Mouse (Mus musculus): ENCODE data around the gene Babam2. TPM values are rescaled to one million over a fixed set of nuclear protein-coding genes. Genes with fewer than 3 reads are reported as not detected.

The Babam2 gene
- polyA plus RNA-seq (2016; fragmentation: Nextera tagmentation; extraction: Ambion mirVana) = 35.7 and 37.0 TPM in 2 replicates

DNA sequence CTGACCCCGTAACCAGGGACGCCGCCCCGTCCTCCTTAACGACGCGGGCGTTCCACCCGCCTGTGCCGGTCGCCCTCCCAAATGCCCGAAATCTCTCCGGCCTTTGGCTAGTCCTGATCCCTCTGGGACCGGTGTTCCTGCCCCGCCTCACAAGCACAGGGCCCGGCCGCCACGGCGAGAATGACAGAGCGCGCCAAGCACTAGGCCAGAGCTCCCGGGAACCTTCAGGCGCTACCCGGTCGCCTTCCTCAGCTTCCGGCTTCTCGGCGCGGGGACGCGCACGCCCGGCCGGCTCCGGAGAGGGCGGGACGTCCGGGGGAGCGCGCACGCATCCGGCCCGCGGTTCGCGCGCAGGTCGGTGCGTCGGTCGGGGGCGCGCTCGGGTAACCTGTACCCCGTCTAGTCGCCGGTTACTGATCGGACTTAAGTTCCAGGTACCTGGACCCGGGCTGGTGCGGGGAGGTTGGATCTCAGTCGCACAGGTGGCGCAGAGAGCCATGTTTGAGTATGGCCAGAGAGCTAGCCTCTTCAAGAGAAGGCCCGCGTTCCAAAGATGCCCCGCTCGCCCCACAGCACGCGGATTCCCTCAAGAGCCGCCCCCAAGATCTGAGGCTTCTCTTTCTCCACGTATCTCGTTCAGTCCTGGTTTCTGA lies at the start of gene Babam2:
TSS of gene Babam2 (plus strand) at position 41 of the 653 bp plus-strand sequence.
- H3K4me1 ChIP-seq = peaks cover 9% of the 10 kb centered on the region
- peak within 1 kb of the TSS; percentile 92 for H3K27ac ChIP-seq
- no peaks in the 10 kb centered on the region for H3K9me3 ChIP-seq (replicated peaks)
- H3K36me3 ChIP-seq = no peaks in the 10 kb centered on the region
- H3K27me3 ChIP-seq (ENCODE audit: low read depth, poor library complexity, severe bottlenecking) = no peaks in the 10 kb centered on the region
- peak; percentile 96 for DNase-seq (ENCODE audit: low spot score)
- WGBS = under 1% methylated on average over 62 of the region's 71 CpGs
- H3K4me3 ChIP-seq = peak within 1 kb of the TSS; percentile 78

- H3K4me1 ChIP-seq = no peaks in the 10 kb centered on the region
- 92% methylated on average over 2 of the region's 2 CpGs for WGBS
- H3K27ac ChIP-seq = no peak overlapping the region
- H3K4me3 ChIP-seq = no peak overlapping the region
- H3K27me3 ChIP-seq (ENCODE audit: low read depth, poor library complexity, severe bottlenecking) = no peaks in the 10 kb centered on the region
- H3K9me3 ChIP-seq (replicated peaks) = no peaks in the 10 kb centered on the region
- DNase-seq (ENCODE audit: low spot score) = no peak
- H3K36me3 ChIP-seq = no peaks in the 10 kb centered on the region
Measured at GRCm38 (mm10) chr5:31650518-31651288, 46.8 kb upstream of the Babam2 start.

GRCm38 (mm10) chr5:31655688-31656190 lies 41.7 kb upstream of the Babam2 start:
- H3K27ac ChIP-seq = no peak overlapping the region
- no peaks in the 10 kb centered on the region for H3K9me3 ChIP-seq (replicated peaks)
- no peaks in the 10 kb centered on the region for H3K27me3 ChIP-seq (ENCODE audit: low read depth, poor library complexity, severe bottlenecking)
- no peaks in the 10 kb centered on the region for H3K4me1 ChIP-seq
- DNase-seq (ENCODE audit: low spot score) = no peak
- peaks cover 4% of the 10 kb centered on the region; the same call in 1 of the 2 replicates for H3K36me3 ChIP-seq
- 78% methylated on average over 1 of the region's 1 CpGs for WGBS
- H3K4me3 ChIP-seq = no peak overlapping the region

DNA sequence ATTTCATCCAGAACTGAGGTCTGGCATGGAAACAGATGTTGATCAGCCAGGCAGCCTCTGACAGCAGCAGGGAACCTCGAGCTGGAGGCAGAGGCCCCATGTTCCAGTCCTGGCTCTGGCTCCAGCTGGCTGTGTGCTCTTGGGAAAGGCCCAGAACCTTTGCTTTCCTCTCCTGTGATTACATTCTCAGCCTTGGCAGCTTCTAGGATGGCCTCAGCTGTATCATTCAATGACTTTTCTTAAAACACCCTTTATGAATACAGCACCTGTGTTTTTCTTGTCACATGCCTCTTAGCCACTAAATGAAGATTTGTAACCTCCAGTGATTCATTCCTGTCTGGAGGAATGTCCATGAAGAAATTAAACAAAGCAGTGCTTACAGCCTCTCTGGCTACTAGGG lies 31.3 kb upstream of the Babam2 start:
- no peak for DNase-seq (ENCODE audit: low spot score)
- Histone ChIP-seq H3K36me3 (no peaks in the 10 kb centered on the region), H3K4me3 (no peak overlapping the region), H3K27ac (no peak overlapping the region), H3K9me3 (replicated peaks) (no peaks in the 10 kb centered on the region), H3K4me1 (peaks cover 16% of the 10 kb centered on the region), H3K27me3 (ENCODE audit: low read depth, poor library complexity, severe bottlenecking) (no peaks in the 10 kb centered on the region)
- 38% methylated on average over 1 of the region's 1 CpGs for WGBS

- 80% methylated on average over 13 of the region's 13 CpGs for WGBS
- H3K4me3 ChIP-seq = no peak overlapping the region
- no peaks in the 10 kb centered on the region for H3K9me3 ChIP-seq (replicated peaks)
- H3K4me1 ChIP-seq = peaks cover 16% of the 10 kb centered on the region
- no peaks in the 10 kb centered on the region for H3K36me3 ChIP-seq
- DNase-seq (ENCODE audit: low spot score) = no peak
- no peaks in the 10 kb centered on the region for H3K27me3 ChIP-seq (ENCODE audit: low read depth, poor library complexity, severe bottlenecking)
- H3K27ac ChIP-seq = peak overlapping the region; percentile 26; the same call in 1 of the 2 replicates
Measured at GRCm38 (mm10) chr5:31668325-31668968, 29.0 kb upstream of the Babam2 start.

DNA sequence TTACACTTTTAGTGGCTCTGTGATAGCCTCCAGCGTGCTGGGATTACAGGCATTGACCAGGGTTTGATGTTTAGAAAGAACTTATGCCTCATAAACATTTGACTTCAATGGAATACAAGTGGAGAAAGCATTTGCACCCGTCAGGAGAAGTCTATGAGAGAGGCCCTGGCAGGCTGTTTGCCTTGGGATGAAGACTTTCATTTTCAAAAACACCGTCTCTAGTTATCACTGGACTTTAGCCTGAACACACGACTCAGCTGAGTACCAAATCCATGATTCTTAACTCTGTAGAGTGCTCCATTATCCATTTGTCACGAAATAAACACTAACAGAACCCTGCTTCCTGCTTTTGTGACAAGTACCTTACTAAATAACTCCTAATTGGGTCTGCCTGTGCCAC lies 27.5 kb upstream of the Babam2 start:
- 77% methylated on average over 5 of the region's 5 CpGs for WGBS

DNA sequence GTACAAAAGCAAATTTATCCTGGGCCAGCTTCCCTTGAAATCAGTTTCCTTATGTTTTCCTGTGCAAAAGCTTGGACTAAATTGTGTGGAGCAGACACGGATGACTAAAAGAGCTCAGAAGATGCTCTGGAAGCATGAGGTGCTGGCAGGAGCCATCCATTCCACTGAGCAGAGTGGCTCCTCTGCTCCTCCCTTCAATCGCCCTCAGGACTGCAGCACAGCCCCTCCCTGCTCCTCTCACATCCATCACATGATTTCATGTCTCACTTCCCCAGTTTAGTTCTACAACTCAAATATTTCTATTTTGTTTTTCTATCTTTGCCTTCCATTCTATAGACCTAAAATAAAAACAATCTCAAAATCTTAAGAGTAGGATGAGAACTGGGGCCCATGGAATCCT lies 26.3 kb upstream of the Babam2 start:
- no peaks in the 10 kb centered on the region for H3K36me3 ChIP-seq
- H3K9me3 ChIP-seq (replicated peaks) = no peaks in the 10 kb centered on the region
- H3K27ac ChIP-seq = no peak overlapping the region
- H3K4me1 ChIP-seq = peaks cover 11% of the 10 kb centered on the region
- H3K27me3 ChIP-seq (ENCODE audit: low read depth, poor library complexity, severe bottlenecking) = no peaks in the 10 kb centered on the region
- WGBS = 57% methylated on average over 2 of the region's 2 CpGs
- no peak overlapping the region for H3K4me3 ChIP-seq
- DNase-seq (ENCODE audit: low spot score) = no peak

More for the DNA sequence above, 27.5 kb upstream of the Babam2 start:
- no peak for DNase-seq (ENCODE audit: low spot score)
- Histone ChIP-seq H3K27me3 (ENCODE audit: low read depth, poor library complexity, severe bottlenecking) (no peaks in the 10 kb centered on the region), H3K27ac (no peak overlapping the region), H3K9me3 (replicated peaks) (no peaks in the 10 kb centered on the region), H3K4me1 (peaks cover 16% of the 10 kb centered on the region), H3K4me3 (no peak overlapping the region), H3K36me3 (no peaks in the 10 kb centered on the region)

GRCm38 (mm10) chr5:31673431-31673830 lies 24.1 kb upstream of the Babam2 start:
- Histone ChIP-seq H3K27ac (no peak overlapping the region), H3K4me1 (peaks cover 7% of the 10 kb centered on the region; the same call in 1 of the 2 replicates), H3K9me3 (replicated peaks) (no peaks in the 10 kb centered on the region), H3K4me3 (no peak overlapping the region), H3K36me3 (no peaks in the 10 kb centered on the region), H3K27me3 (ENCODE audit: low read depth, poor library complexity, severe bottlenecking) (no peaks in the 10 kb centered on the region)
- no peak for DNase-seq (ENCODE audit: low spot score)
- 88% methylated on average over 2 of the region's 2 CpGs for WGBS

DNA sequence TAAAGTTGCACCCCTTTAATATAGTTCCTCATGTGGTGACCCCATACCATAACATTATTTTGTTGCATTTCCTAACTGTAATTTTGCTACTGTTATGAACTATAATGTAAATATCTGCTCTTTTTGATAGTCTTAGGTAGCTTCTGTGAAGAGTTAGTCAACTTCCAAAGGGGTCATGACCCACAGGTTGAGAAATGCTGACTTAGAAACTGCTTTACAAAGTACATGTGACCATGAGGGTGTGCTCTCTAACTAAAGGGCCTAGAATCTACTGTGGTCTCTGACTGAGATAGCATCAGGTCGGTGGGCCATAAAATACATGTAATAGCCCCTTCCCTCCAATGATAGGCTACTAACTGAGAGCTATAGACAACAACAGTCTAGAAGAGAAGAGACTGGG lies 19.5 kb upstream of the Babam2 start:
- H3K4me1 ChIP-seq = no peaks in the 10 kb centered on the region
- no peak overlapping the region for H3K4me3 ChIP-seq
- H3K27ac ChIP-seq = no peak overlapping the region
- H3K36me3 ChIP-seq = no peaks in the 10 kb centered on the region
- 55% methylated on average over 1 of the region's 1 CpGs for WGBS
- no peaks in the 10 kb centered on the region for H3K27me3 ChIP-seq (ENCODE audit: low read depth, poor library complexity, severe bottlenecking)
- no peaks in the 10 kb centered on the region for H3K9me3 ChIP-seq (replicated peaks)
- no peak for DNase-seq (ENCODE audit: low spot score)

DNA sequence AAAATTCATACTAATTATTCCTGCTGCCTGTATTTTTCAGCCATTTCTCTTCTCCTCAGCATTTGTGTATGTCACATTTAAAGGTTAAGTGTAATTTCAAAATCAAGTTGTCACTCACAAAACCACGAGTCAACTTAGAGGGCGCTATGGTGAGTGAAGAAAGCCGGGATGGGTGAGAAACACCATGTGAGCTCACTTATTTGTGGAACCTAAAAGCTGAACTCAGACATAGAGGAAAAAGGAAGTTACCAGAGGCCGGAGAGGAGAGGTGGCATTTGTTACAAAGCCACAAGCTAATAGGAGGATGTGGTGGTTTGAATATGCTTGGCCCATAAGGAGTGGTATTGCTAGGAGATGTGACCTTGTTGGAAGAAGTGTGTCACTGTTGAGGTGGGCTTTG lies 17.3 kb upstream of the Babam2 start:
- Histone ChIP-seq H3K27me3 (ENCODE audit: low read depth, poor library complexity, severe bottlenecking) (no peaks in the 10 kb centered on the region), H3K27ac (no peak overlapping the region), H3K4me3 (no peak overlapping the region), H3K4me1 (no peaks in the 10 kb centered on the region), H3K36me3 (no peaks in the 10 kb centered on the region), H3K9me3 (replicated peaks) (no peaks in the 10 kb centered on the region)
- 86% methylated on average over 4 of the region's 4 CpGs for WGBS
- no peak for DNase-seq (ENCODE audit: low spot score)

DNA sequence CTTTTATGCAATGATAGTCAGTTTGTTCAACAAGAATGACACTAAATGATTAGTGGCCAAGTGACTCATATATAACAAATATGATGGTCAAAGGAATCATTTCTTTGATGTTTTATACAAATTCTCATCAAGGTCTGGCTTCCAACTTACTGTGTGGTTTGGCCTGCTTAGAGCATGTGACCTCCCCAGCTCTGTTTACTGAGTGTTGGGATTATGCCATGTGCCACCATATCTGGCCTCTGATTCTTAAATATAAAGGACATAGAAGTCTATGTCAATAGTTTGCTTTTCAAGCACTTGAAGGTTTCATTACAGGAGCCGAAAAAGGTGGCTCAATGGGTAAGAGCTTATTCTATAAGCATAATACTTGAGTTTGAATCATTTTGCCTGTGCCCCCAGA lies 15.2 kb upstream of the Babam2 start:
- H3K36me3 ChIP-seq = no peaks in the 10 kb centered on the region
- no peak for DNase-seq (ENCODE audit: low spot score)
- 92% methylated on average over 1 of the region's 1 CpGs for WGBS
- no peak overlapping the region for H3K4me3 ChIP-seq
- no peak overlapping the region for H3K27ac ChIP-seq
- H3K9me3 ChIP-seq (replicated peaks) = no peaks in the 10 kb centered on the region
- H3K27me3 ChIP-seq (ENCODE audit: low read depth, poor library complexity, severe bottlenecking) = no peaks in the 10 kb centered on the region
- H3K4me1 ChIP-seq = no peaks in the 10 kb centered on the region

GRCm38 (mm10) chr5:31686040-31686439 lies 11.4 kb upstream of the Babam2 start:
- no peaks in the 10 kb centered on the region for H3K9me3 ChIP-seq (replicated peaks)
- no peaks in the 10 kb centered on the region for H3K4me1 ChIP-seq
- H3K36me3 ChIP-seq = no peaks in the 10 kb centered on the region
- H3K27ac ChIP-seq = no peak overlapping the region
- 65% methylated on average over 2 of the region's 2 CpGs for WGBS
- DNase-seq (ENCODE audit: low spot score) = no peak
- no peak overlapping the region for H3K4me3 ChIP-seq
- H3K27me3 ChIP-seq (ENCODE audit: low read depth, poor library complexity, severe bottlenecking) = no peaks in the 10 kb centered on the region

DNA sequence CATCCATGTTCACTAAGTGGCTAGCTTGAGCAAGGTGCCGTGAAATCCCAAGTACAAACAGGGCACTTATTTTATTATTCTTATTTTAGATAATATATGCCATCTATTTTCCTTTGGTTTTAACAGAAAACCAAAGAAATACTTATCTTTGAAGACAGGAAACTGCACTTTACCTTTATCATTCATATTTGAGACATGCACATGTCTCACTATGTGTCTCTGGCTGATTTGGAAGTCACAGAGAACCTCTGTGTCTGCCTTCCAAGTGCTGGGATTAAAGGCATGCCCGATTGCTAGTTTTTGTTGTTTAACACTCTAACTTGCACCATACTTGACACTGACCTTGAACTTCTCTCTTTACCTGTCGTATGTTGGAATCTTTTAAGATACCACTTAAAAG lies 9.5 kb upstream of the Babam2 start:
- Histone ChIP-seq H3K9me3 (replicated peaks) (no peaks in the 10 kb centered on the region), H3K4me3 (no peak overlapping the region), H3K27me3 (ENCODE audit: low read depth, poor library complexity, severe bottlenecking) (no peaks in the 10 kb centered on the region), H3K27ac (no peak overlapping the region), H3K4me1 (no peaks in the 10 kb centered on the region), H3K36me3 (no peaks in the 10 kb centered on the region)
- DNase-seq (ENCODE audit: low spot score) = no peak
- 92% methylated on average over 3 of the region's 3 CpGs for WGBS

Data from limb, embryonic 10.5 days (tissue).